Mouse (Mus musculus) kidney, adult 2 months (tissue): Measurements from ENCODE around the gene Lyz1. TPM values are rescaled to one million over a fixed set of nuclear protein-coding genes. Genes with fewer than 3 reads are reported as not detected.
"Not testable (repeated sequence)": the region's sequence is repeated elsewhere in the genome, so short reads cannot be mapped to it uniquely, and the experiment has no call there.

ENCODE experiments used
- DNase-seq: peaks from one replicate; pipeline ENCODE4 v3.0.0; 2021
- H3K27ac ChIP-seq: fragments of 200-500 bp; 2 replicates; pipeline ENCODE4 v1.5.1; 2012; ENCODE audit warnings: low read depth, low read length, control low read depth, inconsistent platforms; ENCODE audit not compliant: insufficient read depth
- H3K27me3 ChIP-seq: fragments of 200-500 bp; replicated peaks from 2 replicates; pipeline ENCODE4 v1.6.1; 2012; ENCODE audit warnings: mild to moderate bottlenecking, moderate library complexity, low read length, inconsistent platforms; ENCODE audit not compliant: control insufficient read depth, insufficient read depth
- H3K36me3 ChIP-seq: fragments of 200-500 bp; 2 replicates; pipeline ENCODE4 v1.6.1; 2012; ENCODE audit warnings: mild to moderate bottlenecking, moderate library complexity, low read length, inconsistent platforms; ENCODE audit not compliant: control insufficient read depth, insufficient read depth
- H3K4me1 ChIP-seq: fragments of 200-500 bp; 2 replicates; pipeline ENCODE4 v1.6.1; 2011; ENCODE audit warnings: low read length; ENCODE audit not compliant: control insufficient read depth, insufficient read depth
- H3K4me3 ChIP-seq: fragments of 200-500 bp; 2 replicates; pipeline ENCODE4 v1.5.1; 2011; ENCODE audit warnings: mild to moderate bottlenecking, low read depth, low read length, control low read depth; ENCODE audit not compliant: insufficient read depth
- CTCF ChIP-seq: fragments of 200-500 bp; conservative IDR thresholded peaks from 2 replicates; pipeline ENCODE4 v1.5.1; 2011; ENCODE audit warnings: low read depth, mild to moderate bottlenecking, control low read depth, low read length, moderate library complexity, mixed read lengths; ENCODE audit not compliant: insufficient read depth, insufficient read length
- POLR2A ChIP-seq: fragments of 200-500 bp; IDR thresholded peaks from one replicate; pipeline ENCODE4 v1.6.1; 2011; ENCODE audit warnings: low read depth, low read length, control low read depth
- WGBS: fragments of 180-500 bp; shearing (Covaris S2); methylation state at CpG from one replicate; pipeline ENCODE4 v1.1.7; 2018; 5-methylcytosine and 5-hydroxymethylcytosine counted together
- polyA plus RNA-seq: library from polyadenylated mRNA; depleted of rRNA; stranded (reverse); fragments of >200 nt; gene quantifications from 2 replicates; pipeline ENCODE4 v1.2.3, GENCODE M21; 2012

Gene Lyz1
- polyA plus RNA-seq, 1 experiment = 6.2 TPM

DNA sequence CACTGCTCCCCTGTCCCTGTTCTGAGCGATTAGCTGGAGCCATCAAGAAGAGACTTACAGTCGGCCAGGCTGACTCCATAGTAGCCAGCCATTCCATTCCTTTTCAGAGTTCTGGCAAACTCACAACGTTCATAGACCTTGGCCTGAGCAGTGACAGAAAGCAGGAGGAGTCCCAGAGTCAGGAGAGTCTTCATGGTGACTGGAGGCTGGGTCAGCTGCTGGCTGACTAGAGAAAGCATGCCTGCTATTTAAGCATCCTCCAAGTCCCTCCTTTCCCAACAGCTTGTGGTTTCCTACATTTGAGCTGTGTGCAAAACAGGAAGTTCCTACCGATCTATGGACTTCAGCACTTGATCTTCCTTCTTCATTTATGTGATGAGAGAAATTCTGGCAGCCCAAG lies 10.6 kb downstream of the Lyz1 start, which contains the start of gene Lyz2:
Gene Lyz2 (minus strand): TSS at position 273 of the 400 bp plus-strand sequence.
- WGBS = 47% methylated on average over 4 of the region's 4 CpGs
- Histone ChIP-seq H3K4me3 (no peak within 1 kb of the TSS), H3K36me3 (no peaks in the 10 kb centered on the region), H3K4me1 (no peaks in the 10 kb centered on the region), H3K27me3 (no peaks in the 10 kb centered on the region), H3K27ac (no peak within 1 kb of the TSS)
- peak; percentile 25 for DNase-seq
- no peak for TF ChIP-seq POLR2A
- TF ChIP-seq CTCF = no peak

DNA sequence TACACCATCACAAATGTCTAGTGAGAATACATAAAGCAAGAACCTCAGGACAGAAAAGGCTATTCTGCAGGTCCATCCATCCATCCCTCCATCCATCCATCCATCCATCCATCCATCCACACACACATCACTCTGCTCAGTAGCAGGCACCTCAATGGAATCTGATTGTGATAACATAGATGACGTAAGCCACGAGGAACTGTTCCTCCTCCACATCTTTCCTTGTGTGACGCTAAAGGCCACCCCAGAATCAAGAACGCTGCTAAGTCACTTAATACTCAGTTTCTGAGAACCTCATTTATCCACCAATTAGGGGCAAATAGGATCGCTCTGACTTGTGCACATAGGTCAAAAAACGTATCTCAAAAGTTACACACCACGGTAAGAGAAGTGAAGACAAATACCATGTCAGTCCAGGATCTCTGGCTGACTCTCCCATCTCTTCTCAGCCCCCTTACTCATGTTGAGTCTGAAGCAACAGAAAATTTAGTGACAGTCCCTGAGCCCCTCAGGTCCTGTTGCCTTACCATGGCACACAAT lies 11.2 kb downstream of the Lyz1 start:
- no peak overlapping the region for H3K27ac ChIP-seq
- no peak overlapping the region for H3K4me3 ChIP-seq
- 82% methylated on average over 7 of the region's 7 CpGs for whole genome bisulfite sequencing
- H3K27me3 ChIP-seq = no peaks in the 10 kb centered on the region
- TF ChIP-seq POLR2A = no peak
- no peaks in the 10 kb centered on the region for H3K4me1 ChIP-seq
- DNase-seq = no peak
- H3K36me3 ChIP-seq = no peaks in the 10 kb centered on the region

- Histone ChIP-seq H3K27ac (no peak overlapping the region), H3K27me3 (no peaks in the 10 kb centered on the region)
- 68% methylated on average over 1 of the region's 1 CpGs for WGBS
These were observed 12.7 kb downstream of the Lyz1 start for GRCm38 (mm10) chr10:117280000-117280399.

DNA sequence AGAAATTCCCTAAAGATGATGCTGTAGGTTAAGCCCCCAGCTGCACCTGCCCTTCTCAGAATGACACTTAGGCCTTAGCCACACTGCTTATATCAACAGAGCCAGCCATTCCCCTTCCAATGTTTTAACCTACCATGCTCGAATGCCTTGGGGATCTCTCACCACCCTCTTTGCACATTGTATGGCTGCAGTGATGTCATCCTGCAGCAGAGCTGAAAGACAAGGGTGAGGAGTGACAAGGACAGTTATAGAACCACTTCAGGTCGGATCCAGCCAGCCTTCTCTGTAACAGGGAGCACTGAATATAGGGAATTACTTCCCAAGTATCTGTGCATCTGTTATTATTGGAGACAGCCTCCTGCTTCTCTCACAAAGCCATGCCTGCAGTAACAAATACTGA lies 14.2 kb downstream of the Lyz1 start:
- not testable (repeated sequence) for H3K27ac ChIP-seq, H3K36me3 ChIP-seq, H3K4me1 ChIP-seq, H3K4me3 ChIP-seq, DNase-seq, H3K27me3 ChIP-seq
- WGBS = 71% methylated on average over 2 of the region's 2 CpGs

More at GRCm38 (mm10) chr10:117280000-117280399, 12.7 kb downstream of the Lyz1 start:
- TF ChIP-seq CTCF (no peak), POLR2A (no peak)
- H3K36me3 ChIP-seq = no peaks in the 10 kb centered on the region
- H3K4me3 ChIP-seq = no peak overlapping the region
- peak; percentile 10 for DNase-seq
- H3K4me1 ChIP-seq = no peaks in the 10 kb centered on the region

GRCm38 (mm10) chr10:117277779-117278178 lies 14.9 kb downstream of the Lyz1 start:
- not testable (repeated sequence) for H3K27me3 ChIP-seq, DNase-seq
- 77% methylated on average over 9 of the region's 9 CpGs for whole genome bisulfite sequencing

GRCm38 (mm10) chr10:117275681-117276369 lies 16.8 kb downstream of the Lyz1 start:
- Histone ChIP-seq H3K4me3 (no peak overlapping the region), H3K27me3 (no peaks in the 10 kb centered on the region), H3K27ac (no peak overlapping the region), H3K36me3 (no peaks in the 10 kb centered on the region), H3K4me1 (no peaks in the 10 kb centered on the region)
- no peak for DNase-seq
- WGBS = 84% methylated on average over 10 of the region's 10 CpGs
- TF ChIP-seq CTCF (no peak), POLR2A (no peak)

More at GRCm38 (mm10) chr10:117277779-117278178, 14.9 kb downstream of the Lyz1 start:
- not testable (repeated sequence) for H3K4me1 ChIP-seq, H3K27ac ChIP-seq, H3K4me3 ChIP-seq, H3K36me3 ChIP-seq

DNA sequence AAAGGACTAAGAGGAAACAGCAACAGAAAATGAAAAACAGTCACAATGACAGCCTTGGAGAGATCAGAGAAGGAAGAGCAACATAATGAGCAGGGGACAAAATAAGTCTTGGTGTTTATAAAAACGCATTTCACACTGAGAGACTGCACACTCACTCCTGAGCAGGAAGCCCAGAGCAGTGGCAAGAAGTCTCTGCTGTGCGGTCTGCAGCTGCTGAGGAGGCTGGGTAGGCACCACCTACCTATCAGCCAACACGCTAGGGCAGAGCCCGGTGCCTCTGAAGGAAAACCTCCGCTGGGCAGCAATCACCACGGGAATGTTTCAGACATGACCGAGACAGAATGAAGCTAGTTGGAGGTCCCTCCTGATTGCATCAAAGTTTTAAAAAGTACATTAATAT lies 18.0 kb downstream of the Lyz1 start:
- not testable (repeated sequence) for H3K4me1 ChIP-seq, H3K27ac ChIP-seq, DNase-seq, H3K36me3 ChIP-seq, H3K4me3 ChIP-seq, H3K27me3 ChIP-seq
- 72% methylated on average over 4 of the region's 7 CpGs for WGBS

DNA sequence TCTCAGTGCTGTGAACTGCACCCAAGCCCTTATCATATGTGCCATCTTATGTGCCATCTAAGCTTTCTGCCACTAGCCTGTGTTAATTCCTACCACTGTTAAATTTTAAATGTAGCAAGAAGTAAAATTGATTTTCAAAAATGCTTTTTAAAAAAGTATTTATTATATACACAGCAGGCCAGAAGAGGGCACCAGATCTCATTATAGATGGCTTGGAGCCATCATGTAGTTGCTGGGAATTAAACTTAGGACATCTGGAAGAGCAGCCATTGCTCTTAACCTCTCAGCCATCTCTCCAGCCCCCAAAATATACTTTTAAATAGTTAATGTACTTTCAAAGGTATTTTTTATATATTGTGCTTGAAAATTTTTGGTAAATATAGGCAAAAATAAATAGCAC lies 20.6 kb downstream of the Lyz1 start:
- no peak overlapping the region for H3K27ac ChIP-seq
- DNase-seq = no peak
- H3K27me3 ChIP-seq = no peaks in the 10 kb centered on the region
- no peaks in the 10 kb centered on the region for H3K4me1 ChIP-seq
- no peaks in the 10 kb centered on the region for H3K36me3 ChIP-seq
- TF ChIP-seq POLR2A (no peak), CTCF (no peak)
- H3K4me3 ChIP-seq = no peak overlapping the region
